9 mouse cellular contexts compared by ENCODE assay signal in genomic region chr13:83654889-83655769, GRCm38 (mm10).
DNase-seq lines count a peak whose midpoint lies in the region; ATAC-seq lines count a peak whose summit lies in the region.
"Had no signal": no experiment of that assay in that cellular context is flagged by ENCODE, and none has a peak within 500 bp of the region (broad histone marks: within the 10 kb centered on the region; RNA-seq: fewer than 3 reads in every experiment).

No protein-coding gene starts in this region.

- peak; percentile 93 for DNase-seq in NIH3T3 (ENCODE audit: low read depth)
- peak; percentile 84 for DNase-seq in cerebellum, adult 9-10 months
- DNase-seq in frontal cortex, postnatal 10 days (ENCODE audit: low spot score in 2 of 2): peak; percentile 68 to 84
- peak; percentile 70 to 98 for DNase-seq in layer of hippocampus, postnatal 25 days (ENCODE audit: extremely low spot score in 1 of 2, low spot score in 1 of 2)
- peak; percentile 92 for DNase-seq in lung, postnatal 36 days
- DNase-seq in retina, postnatal 7 days (ENCODE audit: low read depth, low spot score): peak; percentile 65
- DNase-seq in urinary bladder, postnatal 10 days (ENCODE audit: low spot score): peak; percentile 47

- 14% methylated on average over 8 of the region's 8 CpGs for WGBS in hindbrain, embryonic 16.5 days

- H3K9me3 ChIP-seq in hindbrain, embryonic 16.5 days (ENCODE audit: control insufficient read depth, low read length): no peaks in the 10 kb centered on the region
- H3K9me3 ChIP-seq: limb, embryonic 15.5 days had no signal

- no peaks in the 10 kb centered on the region for H3K36me3 ChIP-seq in hindbrain, embryonic 16.5 days (ENCODE audit: control insufficient read depth, insufficient read depth, low read length)

- peak; percentile 93 for ATAC-seq in hindbrain, embryonic 16.5 days

- no peak overlapping the region for H3K4me2 ChIP-seq in hindbrain, embryonic 16.5 days (ENCODE audit: low read length)
- H3K4me2 ChIP-seq: limb, embryonic 15.5 days had no signal

- no peaks in the 10 kb centered on the region; the same call in 1 of the 2 replicates for H3K4me1 ChIP-seq in hindbrain, embryonic 16.5 days (ENCODE audit: control insufficient read depth, insufficient read depth, low read depth, low read length)
- H3K4me1 ChIP-seq: limb, embryonic 15.5 days had no signal

- H3K27ac ChIP-seq in hindbrain, embryonic 16.5 days (ENCODE audit: low read depth, low read length): no peak overlapping the region
- H3K27ac ChIP-seq: limb, embryonic 15.5 days had no signal

- no peaks in the 10 kb centered on the region for H3K27me3 ChIP-seq in hindbrain, embryonic 16.5 days (replicated peaks; ENCODE audit: control insufficient read depth, insufficient read depth, low read length)
- H3K27me3 ChIP-seq: limb, embryonic 15.5 days had no signal

- no peak overlapping the region for H3K4me3 ChIP-seq in hindbrain, embryonic 16.5 days (ENCODE audit: low read length)
- H3K4me3 ChIP-seq: limb, embryonic 15.5 days had no signal

- H3K9ac ChIP-seq in hindbrain, embryonic 16.5 days (ENCODE audit: low read depth, low read length): no peak overlapping the region
- H3K9ac ChIP-seq: limb, embryonic 15.5 days had no signal
